Mouse (Mus musculus) adipose tissue, adult 10 weeks (tissue): Measurements from ENCODE around the gene Susd4. TPM values are rescaled to one million over a fixed set of nuclear protein-coding genes. Genes with fewer than 3 reads are reported as not detected.

ENCODE experiments used
- polyA plus RNA-seq: library from polyadenylated mRNA; stranded (reverse); fragments of 350-450 nt; fragmentation: Illumina TruSeq; extraction: RNeasy Lipid Tissue Mini Kit (QIAGEN cat#74804); gene quantifications from one replicate; pipeline ENCODE4 v1.2.3, GENCODE M21; 2014; ENCODE audit warnings: low read depth, low replicate concordance

Susd4 gene
- 71.0 TPM for polyA plus RNA-seq

DNA sequence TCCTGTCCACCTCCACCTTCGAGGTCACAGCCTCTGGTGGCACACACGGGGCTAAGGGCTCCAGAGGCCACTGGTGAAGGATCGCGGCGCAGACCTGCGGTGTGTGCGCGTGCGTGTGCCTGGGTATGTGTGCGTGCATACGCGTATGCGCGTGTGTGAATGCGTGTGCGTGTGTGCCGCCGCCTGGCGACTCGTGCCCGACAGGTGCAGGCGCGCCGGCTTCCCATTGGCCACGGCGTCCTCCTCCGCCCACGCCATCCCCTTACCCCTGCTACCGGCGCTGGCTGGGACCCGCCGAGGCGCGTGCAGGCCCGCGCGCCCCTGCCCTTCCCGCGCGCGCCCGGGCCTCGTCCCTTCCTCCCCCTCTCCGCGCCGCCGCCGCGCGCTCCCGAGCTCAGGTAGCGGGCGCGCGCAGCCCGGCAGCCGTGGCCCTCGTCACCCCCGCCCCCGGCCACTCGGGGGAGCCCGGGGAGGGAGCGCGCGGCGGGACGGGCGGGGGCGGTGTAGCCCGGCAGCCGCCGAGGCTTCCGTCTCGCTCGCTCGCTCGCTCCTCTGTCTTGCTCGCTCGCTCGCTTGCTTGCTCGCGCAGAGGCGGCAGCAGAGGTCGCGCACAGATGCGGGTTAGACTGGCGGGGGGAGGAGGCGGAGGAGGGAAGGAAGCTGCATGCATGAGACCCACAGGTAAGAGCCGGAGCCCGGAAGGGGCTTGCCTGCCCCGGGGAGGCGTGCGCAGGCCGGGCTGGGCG is at the start of gene Susd4:
TSS of gene Susd4 (plus strand) at position 145 of the 746 bp plus-strand sequence.

DNA sequence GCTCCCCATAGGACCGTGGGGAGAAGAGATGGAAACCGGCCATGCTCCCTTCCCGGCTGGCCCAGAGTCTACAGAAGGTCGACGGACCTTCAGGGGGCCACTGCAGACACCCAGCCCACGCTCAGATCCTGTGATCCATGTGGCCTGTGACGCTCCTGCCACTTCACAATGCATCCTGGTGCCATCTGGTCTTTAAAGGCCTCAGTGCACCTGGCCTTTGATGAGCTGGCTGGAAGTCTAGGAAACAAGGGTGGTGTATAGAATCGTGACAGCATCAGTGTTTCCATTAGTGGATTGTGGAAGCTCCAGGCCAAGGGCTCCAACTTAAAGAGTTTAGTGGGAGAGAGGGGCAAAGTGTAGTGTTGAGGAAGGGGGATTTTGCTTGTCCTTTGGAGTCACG is 14.6 kb upstream of the Susd4 start, which contains the start of gene Ccdc185:
TSS of gene Ccdc185 (minus strand) at position 101 of the 400 bp plus-strand sequence.

Other genes starting within 250 kb of the Susd4 start
- 102 TPM for gene Capn2, start 246.3 kb upstream of the Susd4 start, polyA plus RNA-seq
- gene Capn8, start 198.9 kb upstream of the Susd4 start, polyA plus RNA-seq = 1.5 TPM
- gene Ccdc185, start 14.7 kb upstream of the Susd4 start, polyA plus RNA-seq = 1.9 TPM
- 8.2 TPM for gene Tlr5, start 190.9 kb downstream of the Susd4 start, polyA plus RNA-seq